Mouse (Mus musculus) brain, embryonic 18.5 days (tissue): ENCODE results near the gene Olfr694.
"Not testable (repeated sequence)": the region's sequence is repeated elsewhere in the genome, so short reads cannot be mapped to it uniquely, and the experiment has no call there.

ENCODE experiments used
- DNase-seq: peaks from one replicate; pipeline ENCODE4 v3.0.0-alpha.2; 2012; ENCODE audit warnings: low read depth, low spot score

Gene Olfr694

DNA sequence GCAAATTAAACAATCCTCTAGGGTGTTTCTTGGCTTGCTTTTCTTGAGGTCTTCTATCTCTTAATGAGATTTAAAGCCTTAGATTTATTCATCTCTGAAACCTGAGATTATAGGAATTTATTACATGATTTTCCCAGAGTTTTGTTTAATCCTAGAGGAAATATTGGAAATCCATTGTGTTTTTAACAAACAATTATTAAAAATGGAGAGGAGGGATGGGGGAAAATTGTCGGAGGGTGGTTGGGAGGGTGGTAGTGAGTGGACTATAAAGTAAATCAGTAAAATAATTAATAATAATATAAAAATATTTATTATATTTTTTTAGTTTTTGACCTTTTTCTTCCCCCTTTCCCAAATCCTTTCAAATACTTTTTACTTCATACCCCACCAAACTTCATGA, at the start of gene Olfr694:
Olfr694 (minus strand) TSS at position 101 of the 400 bp plus-strand sequence.
- no peak for DNase-seq

DNA sequence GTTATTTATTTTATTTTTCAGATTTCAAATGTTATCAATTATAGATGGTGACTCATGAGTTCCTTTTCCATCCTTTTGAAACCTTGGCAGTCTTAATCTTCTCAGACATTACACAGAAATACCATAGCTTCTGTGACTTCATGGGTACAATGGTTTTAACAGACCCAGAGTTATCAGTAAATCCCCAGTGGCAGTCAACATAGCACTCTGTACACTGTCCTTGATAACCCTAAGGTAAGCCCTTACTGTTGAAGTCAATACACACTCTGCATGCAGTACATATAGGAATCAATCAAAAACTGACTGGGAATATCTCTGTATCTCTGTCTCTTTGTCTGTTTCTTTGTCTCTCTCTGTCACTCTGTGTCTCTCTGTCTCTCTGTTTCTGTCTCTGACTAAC, 45.4 kb upstream of the Olfr694 start:
- no peak for DNase-seq

- no peak for DNase-seq
Measured at GRCm38 (mm10) chr7:106733717-106734116, 42.1 kb upstream of the Olfr694 start.

- not testable (repeated sequence) for DNase-seq
Measured at GRCm38 (mm10) chr7:106725654-106726053, 34.0 kb upstream of the Olfr694 start.

GRCm38 (mm10) chr7:106716296-106716695, 24.7 kb upstream of the Olfr694 start, which contains the start of gene Olfr695:
TSS of gene Olfr695 (minus strand) at chr7:106716396.
- DNase-seq, result no peak

DNA sequence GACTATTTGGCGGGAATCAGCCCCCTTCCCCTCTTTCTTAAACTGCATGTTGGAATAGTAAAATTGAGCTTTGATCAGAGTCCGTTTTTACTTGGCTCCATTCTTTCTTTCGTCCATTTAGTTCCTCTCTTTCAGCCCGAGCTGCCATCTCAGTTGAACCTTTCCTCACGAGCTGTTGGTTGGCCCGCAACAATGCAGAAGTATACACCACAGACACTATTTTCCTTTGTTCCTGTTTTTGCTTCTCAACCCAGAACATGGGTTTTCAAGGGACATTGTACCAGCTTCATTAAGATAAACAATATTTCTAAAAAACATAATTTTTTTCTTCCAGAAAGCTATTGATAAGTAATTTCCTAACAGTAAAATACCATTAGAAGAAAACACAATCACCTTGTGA, 19.8 kb upstream of the Olfr694 start:
- DNase-seq, result no peak

- DNase-seq, result not testable (repeated sequence)
Measured at GRCm38 (mm10) chr7:106707705-106708104, 16.1 kb upstream of the Olfr694 start.

- DNase-seq, result no peak
Measured at GRCm38 (mm10) chr7:106696891-106697290, 5.3 kb upstream of the Olfr694 start.

DNA sequence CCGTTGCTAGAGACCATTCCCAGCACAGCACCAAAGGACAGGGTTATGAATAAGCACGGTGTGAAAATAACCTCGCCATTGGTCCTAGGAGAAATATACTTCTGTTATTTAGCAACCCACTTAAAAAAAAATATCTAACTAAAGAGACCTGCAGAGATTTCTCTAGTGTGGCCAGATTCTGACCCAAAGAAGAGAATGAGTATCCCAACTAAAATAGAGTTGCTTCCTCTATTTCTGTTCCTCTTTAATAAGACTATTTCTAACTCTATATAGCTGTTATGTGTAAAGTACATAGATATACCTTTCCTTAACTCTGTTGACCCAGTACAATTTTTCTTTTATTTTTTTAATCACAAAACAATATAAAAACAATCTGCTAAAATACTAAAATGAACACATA, 1.4 kb upstream of the Olfr694 start:
- no peak for DNase-seq

GRCm38 (mm10) chr7:106685382-106685781, 6.2 kb downstream of the Olfr694 start:
- no peak for DNase-seq

DNA sequence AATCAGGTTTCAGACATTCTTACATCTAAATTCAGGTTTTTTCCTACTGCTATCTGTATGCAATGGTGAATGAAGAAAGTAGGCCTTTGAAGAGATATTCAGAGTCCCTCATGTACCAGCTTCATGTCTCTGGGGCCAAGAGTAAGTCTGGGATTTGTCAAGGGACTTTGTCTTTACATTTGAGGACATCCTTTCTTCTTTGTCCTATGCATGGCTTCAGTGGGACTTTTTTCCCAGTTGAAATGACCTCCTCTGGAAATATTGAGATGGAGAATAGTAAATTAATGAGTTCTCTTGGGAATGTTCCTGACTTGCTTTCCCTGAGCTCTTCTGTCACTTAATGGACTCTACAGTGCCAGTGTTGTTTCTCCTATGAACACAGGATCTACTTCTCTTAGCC, 11.1 kb downstream of the Olfr694 start, which contains the start of gene Olfr693:
Olfr693 (minus strand) TSS at position 101 of the 400 bp plus-strand sequence.
- DNase-seq, result no peak

DNA sequence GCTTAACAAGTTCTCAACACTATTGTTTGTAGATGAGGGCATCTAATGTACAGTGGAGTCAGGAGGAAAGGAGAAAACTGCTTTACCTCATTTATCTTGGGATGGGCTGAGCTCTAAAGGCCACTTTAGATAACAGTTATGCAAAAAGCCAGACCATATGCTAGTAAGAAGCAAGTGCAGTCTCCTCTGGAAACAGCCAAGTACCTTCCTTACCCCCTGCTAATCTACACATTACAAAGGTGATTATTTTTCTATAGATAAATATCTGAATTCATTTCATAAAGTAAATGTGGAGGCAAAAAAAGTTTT, 39.3 kb downstream of the Olfr694 start:
- no peak for DNase-seq

DNA sequence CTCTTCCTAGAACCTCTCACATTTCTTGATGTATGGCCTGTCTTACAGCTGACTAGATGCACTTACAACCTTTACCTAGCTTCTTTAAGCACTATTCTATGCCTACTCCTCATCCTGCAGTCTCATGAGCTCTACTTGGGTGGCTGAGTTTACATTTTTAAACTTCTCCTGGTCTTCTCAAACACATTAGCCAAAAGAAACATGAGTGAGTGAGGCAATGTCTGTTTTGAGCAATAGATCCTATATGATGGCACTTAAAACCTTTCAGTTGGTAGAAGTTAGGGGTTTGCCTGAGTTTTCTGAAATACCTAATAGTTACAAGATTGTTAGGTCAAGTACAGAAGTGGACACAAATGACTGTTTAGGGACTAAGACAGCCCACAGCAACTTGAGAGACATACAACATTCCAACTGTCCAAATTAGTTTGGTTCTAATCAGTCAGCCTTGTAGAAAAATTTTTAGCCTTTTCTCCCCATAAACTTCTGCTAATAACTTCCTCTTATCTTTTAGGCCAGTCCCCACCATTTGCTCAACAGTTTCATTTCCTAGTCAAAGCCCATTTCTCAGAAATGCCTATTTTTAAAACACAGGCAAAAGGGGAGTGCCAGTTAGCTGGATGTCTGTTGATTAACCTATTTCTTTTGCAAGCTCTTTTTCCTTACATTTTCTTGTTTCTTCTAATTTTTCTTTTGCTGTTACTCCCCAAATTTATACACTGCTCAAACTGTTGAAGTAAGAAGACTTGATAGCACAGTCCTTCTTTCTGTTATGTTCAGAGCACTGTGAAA, 39.9 kb downstream of the Olfr694 start:
- DNase-seq, result no peak

DNA sequence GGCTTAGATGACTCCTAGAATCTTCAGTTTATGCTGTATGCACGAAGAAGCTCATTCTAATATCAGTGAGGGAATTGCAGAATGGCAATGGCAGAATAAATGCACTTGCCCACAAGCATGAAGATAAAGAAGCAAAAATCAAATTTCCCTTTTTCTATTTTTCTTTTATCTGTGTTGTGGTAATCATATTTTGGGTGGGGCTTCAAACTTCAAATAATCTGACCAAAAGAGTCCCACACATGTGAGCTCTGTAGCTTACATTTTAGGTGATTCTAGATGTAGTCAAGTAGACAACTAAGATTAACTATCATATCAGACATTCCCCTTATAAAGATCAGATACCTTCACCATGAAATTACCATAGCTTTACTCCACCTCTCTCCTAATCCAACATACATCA, 41.8 kb downstream of the Olfr694 start:
- no peak for DNase-seq

DNA sequence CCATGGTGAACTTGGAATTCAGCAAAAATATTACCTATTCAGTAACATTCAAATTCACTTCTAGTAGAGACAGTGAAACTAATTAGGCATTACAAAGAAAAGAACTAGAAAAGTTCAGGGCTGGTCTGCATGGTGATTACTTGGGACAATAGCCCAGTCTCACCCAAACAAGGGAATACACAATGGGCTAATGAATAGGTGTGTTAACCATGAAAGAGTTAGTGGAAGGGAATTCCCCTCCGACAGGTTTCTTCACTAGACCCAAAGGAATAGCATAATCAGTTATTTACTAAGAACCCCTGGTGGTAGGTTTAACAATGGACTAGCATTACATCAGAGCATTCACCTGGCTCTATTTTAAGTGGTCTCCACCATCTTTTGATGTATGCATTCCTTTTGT, 46.4 kb downstream of the Olfr694 start:
- no peak for DNase-seq

DNA sequence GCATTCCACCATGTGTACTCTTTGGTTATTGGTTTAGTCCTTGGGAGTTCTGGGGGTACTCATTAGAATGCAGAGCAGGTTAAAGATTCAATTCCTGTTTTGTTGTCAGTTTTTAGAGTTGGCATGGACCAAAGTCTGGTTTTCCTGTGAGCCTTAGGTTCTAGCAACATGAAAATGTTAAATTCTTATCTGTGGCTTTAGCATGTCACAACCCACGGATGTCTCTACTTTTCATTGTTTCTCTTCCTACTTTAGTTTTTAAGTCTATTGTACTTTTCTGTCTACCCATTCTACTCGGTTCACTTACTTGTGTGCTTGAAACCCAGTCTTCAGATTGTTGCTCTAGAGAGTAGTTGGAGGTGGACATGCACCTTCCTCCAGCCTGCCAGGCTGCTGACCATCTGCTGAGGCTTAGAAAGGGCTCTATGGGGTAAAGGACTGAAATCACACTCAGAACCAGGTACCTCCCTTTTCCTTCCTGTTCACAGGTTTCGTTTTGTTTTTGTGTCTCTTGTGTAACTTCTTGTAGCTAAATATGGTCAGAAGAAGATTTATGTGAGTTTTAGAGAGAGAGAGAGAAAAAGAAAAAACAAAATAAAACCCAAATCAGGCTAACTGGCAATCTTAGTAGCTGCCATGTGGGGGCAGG, 47.3 kb downstream of the Olfr694 start:
- no peak for DNase-seq

- DNase-seq, result no peak
Measured at GRCm38 (mm10) chr7:106640839-106641238, 50.8 kb downstream of the Olfr694 start.

DNA sequence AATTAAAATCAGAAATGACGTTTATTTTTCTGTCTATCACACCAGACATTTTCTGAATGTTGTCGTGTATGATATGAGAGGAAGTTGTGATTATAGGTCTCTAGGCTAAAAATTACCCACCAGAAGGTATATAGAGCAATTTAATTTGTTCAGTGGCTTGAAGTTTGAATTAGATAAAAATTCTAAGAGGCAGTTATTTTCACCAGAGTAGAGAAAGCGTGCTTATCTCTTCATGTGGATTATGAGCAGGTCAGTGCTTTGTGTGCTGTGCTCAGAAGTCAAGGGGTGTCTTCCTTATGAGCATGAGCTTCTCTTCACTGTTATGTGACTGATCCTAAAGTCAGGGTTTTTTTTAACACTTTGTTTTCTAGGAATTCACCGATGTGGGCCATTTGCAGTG, 56.1 kb downstream of the Olfr694 start:
- no peak for DNase-seq
